Mouse (Mus musculus) inflammation-experienced regulatory T-cells, adult 16 weeks (primary cell): ENCODE measurements around the gene Taar7b. TPM values are rescaled to one million over a fixed set of nuclear protein-coding genes. Genes with fewer than 3 reads are reported as not detected.

Source experiments
- polyA plus RNA-seq: library from polyadenylated mRNA; unstranded; fragments of 100-300 nt; shearing (Covaris generic); gene quantifications from one replicate; pipeline ENCODE4 v1.2.1, GENCODE M21; 2017

Gene Taar7b
- not detected for polyA plus RNA-seq

GRCm38 (mm10) chr10:23999639-24000038, at the start of gene Taar7b:
TSS of gene Taar7b (plus strand) at chr10:23999939.

GRCm38 (mm10) chr10:23960444-23960915, 39.3 kb upstream of the Taar7b start, which contains the start of gene Taar4:
TSS of gene Taar4 (plus strand) at chr10:23960494.

GRCm38 (mm10) chr10:23970656-23971165, 29.0 kb upstream of the Taar7b start, which contains the start of gene Taar5:
TSS of gene Taar5 (plus strand) at chr10:23970706.

GRCm38 (mm10) chr10:23985546-23985945, 14.2 kb upstream of the Taar7b start, which contains the start of gene Taar6:
TSS of gene Taar6 (minus strand) at chr10:23985646.

GRCm38 (mm10) chr10:23993381-23993780, 6.4 kb upstream of the Taar7b start, which contains the start of gene Taar7a:
TSS of gene Taar7a (minus strand) at chr10:23993481.

GRCm38 (mm10) chr10:24026922-24027321, 27.2 kb downstream of the Taar7b start, which contains the start of gene Taar7d:
TSS of gene Taar7d (plus strand) at chr10:24027222.

GRCm38 (mm10) chr10:24037314-24037713, 37.6 kb downstream of the Taar7b start, which contains the start of gene Taar7e:
TSS of gene Taar7e (plus strand) at chr10:24037614.

GRCm38 (mm10) chr10:24049210-24049609, 49.5 kb downstream of the Taar7b start, which contains the start of gene Taar7f:
TSS of gene Taar7f (plus strand) at chr10:24049510.

Other genes starting within 250 kb of the Taar7b start
- 33.3 TPM for gene Rps12, start 212.7 kb upstream of the Taar7b start, polyA plus RNA-seq
- gene Slc18b1, start 203.0 kb upstream of the Taar7b start, polyA plus RNA-seq = not detected
- gene Vnn3, start 148.5 kb upstream of the Taar7b start, polyA plus RNA-seq = 0.16 TPM
- gene Vnn1, start 105.3 kb upstream of the Taar7b start, polyA plus RNA-seq = not detected
- not detected for gene Taar1, start 79.6 kb upstream of the Taar7b start, polyA plus RNA-seq
- gene Taar2, start 61.4 kb upstream of the Taar7b start, polyA plus RNA-seq = not detected
- gene Taar3, start 50.4 kb upstream of the Taar7b start, polyA plus RNA-seq = not detected
- gene Taar4, start 39.4 kb upstream of the Taar7b start, polyA plus RNA-seq = not detected
- gene Taar5, start 29.2 kb upstream of the Taar7b start, polyA plus RNA-seq = not detected
- not detected for gene Taar6, start 14.3 kb upstream of the Taar7b start, polyA plus RNA-seq
- gene Taar7a, start 6.5 kb upstream of the Taar7b start, polyA plus RNA-seq = not detected
- not detected for gene Taar7d, start 27.3 kb downstream of the Taar7b start, polyA plus RNA-seq
- not detected for gene Taar7e, start 37.7 kb downstream of the Taar7b start, polyA plus RNA-seq
- gene Taar7f, start 49.6 kb downstream of the Taar7b start, polyA plus RNA-seq = not detected
- gene Taar8a, start 76.6 kb downstream of the Taar7b start, polyA plus RNA-seq = not detected
- gene Taar8b, start 92.4 kb downstream of the Taar7b start, polyA plus RNA-seq = not detected
- gene Taar8c, start 102.0 kb downstream of the Taar7b start, polyA plus RNA-seq = not detected
- gene Taar9, start 109.6 kb downstream of the Taar7b start, polyA plus RNA-seq = not detected
- gene Stx7, start 149.4 kb downstream of the Taar7b start, polyA plus RNA-seq = 46.3 TPM
- gene Moxd1, start 223.6 kb downstream of the Taar7b start, polyA plus RNA-seq = not detected